Mouse (Mus musculus): ENCODE data around the gene Abcc9.
A peak's percentile ranks its signal among the peaks of the same experiment; 100 is the strongest.

Abcc9 gene

GRCm38 (mm10) chr6:142609401-142610373 is 92.4 kb downstream of the Abcc9 start:
- DNase-seq = no peak

- no peak for DNase-seq
These were observed 95.0 kb downstream of the Abcc9 start for GRCm38 (mm10) chr6:142607080-142607479.

GRCm38 (mm10) chr6:142602772-142603171 is 99.3 kb downstream of the Abcc9 start:
- no peak for DNase-seq

- DNase-seq = no peak
These were observed 123.3 kb downstream of the Abcc9 start for GRCm38 (mm10) chr6:142578831-142579230.

GRCm38 (mm10) chr6:142577801-142578200 is 124.3 kb downstream of the Abcc9 start:
- no peak for DNase-seq

- DNase-seq = no peak
These were observed 129.2 kb downstream of the Abcc9 start for GRCm38 (mm10) chr6:142572876-142573275.

GRCm38 (mm10) chr6:142571629-142572360 is 130.3 kb downstream of the Abcc9 start:
- no peak for DNase-seq

GRCm38 (mm10) chr6:142571055-142571618 is 131.0 kb downstream of the Abcc9 start, which contains the start of gene Kcnj8:
Kcnj8 (minus strand) TSS chr6:142571614.
- peak; percentile 16 to 22 for DNase-seq

- no peak for DNase-seq
These were observed 131.9 kb downstream of the Abcc9 start for GRCm38 (mm10) chr6:142570046-142570770.

GRCm38 (mm10) chr6:142568713-142569357 is 133.3 kb downstream of the Abcc9 start:
- no peak for DNase-seq

GRCm38 (mm10) chr6:142567452-142567851 is 134.7 kb downstream of the Abcc9 start:
- DNase-seq = no peak

- DNase-seq = no peak
These were observed 137.4 kb downstream of the Abcc9 start for GRCm38 (mm10) chr6:142564746-142565145.

GRCm38 (mm10) chr6:142561151-142561550 is 141.0 kb downstream of the Abcc9 start:
- DNase-seq = no peak

- DNase-seq = no peak
These were observed 143.1 kb downstream of the Abcc9 start for GRCm38 (mm10) chr6:142558772-142559679.

GRCm38 (mm10) chr6:142558076-142558475 is 144.0 kb downstream of the Abcc9 start:
- no peak for DNase-seq

GRCm38 (mm10) chr6:142555988-142556387 is 146.1 kb downstream of the Abcc9 start:
- DNase-seq = no peak

- DNase-seq = no peak
These were observed 150.6 kb downstream of the Abcc9 start for GRCm38 (mm10) chr6:142551482-142551881.

GRCm38 (mm10) chr6:142550871-142551270 is 151.2 kb downstream of the Abcc9 start:
- DNase-seq = no peak

GRCm38 (mm10) chr6:142548377-142548776 is 153.7 kb downstream of the Abcc9 start:
- DNase-seq = no peak

GRCm38 (mm10) chr6:142545132-142545531 is 157.0 kb downstream of the Abcc9 start:
- DNase-seq = no peak

GRCm38 (mm10) chr6:142543648-142544047 is 158.5 kb downstream of the Abcc9 start:
- no peak for DNase-seq
